Comparison of ENCODE assay signal across 26 mouse cellular contexts in genomic region chr5:44234606-44235005, GRCm38 (mm10). TPM values are rescaled to one million over a fixed set of nuclear protein-coding genes. Genes with fewer than 3 reads are reported as not detected.
DNase-seq lines count a peak whose midpoint lies in the region; ATAC-seq and TF ChIP-seq lines count a peak whose summit lies in the region.
"Had no signal": no experiment of that assay in that cellular context is flagged by ENCODE, and none has a peak within 500 bp of the region (broad histone marks: within the 10 kb centered on the region; RNA-seq: fewer than 3 reads in every experiment).

No protein-coding gene starts in this region.

- no peak overlapping the region for H3K4me3 ChIP-seq in liver, adult 2 months (ENCODE audit: insufficient read depth, low read depth, low read length)
- H3K4me3 ChIP-seq in liver, embryonic 12.5 days: no peak overlapping the region
- H3K4me3 ChIP-seq in brown adipose tissue, adult 24 weeks (ENCODE audit: insufficient read depth, low read depth, low read length): peak overlapping the region; percentile 14; the same call in 1 of the 2 replicates
- H3K4me3 ChIP-seq: embryonic facial prominence, embryonic 12.5 days; embryonic facial prominence, embryonic 15.5 days; gastrocnemius, adult 2 months; hindbrain, embryonic 10.5 days; hindbrain, embryonic 13.5 days; intestine, embryonic 15.5 days had no signal

- no peak overlapping the region for H3K4me2 ChIP-seq in liver, embryonic 12.5 days
- H3K4me2 ChIP-seq: embryonic facial prominence, embryonic 12.5 days; embryonic facial prominence, embryonic 15.5 days; heart, embryonic 11.5 days; hindbrain, embryonic 13.5 days; intestine, embryonic 15.5 days had no signal

- TF ChIP-seq POLR2A in liver, adult 2 months (IDR thresholded peaks at IDR 0.05; ENCODE audit: extremely low read depth, insufficient read depth, low read length): no peak

- peaks cover 9% of the 10 kb centered on the region; the same call in 1 of the 2 replicates for H3K4me1 ChIP-seq in liver, adult 2 months (ENCODE audit: control insufficient read depth, insufficient read depth, low read length)
- peaks cover 19% of the 10 kb centered on the region for H3K4me1 ChIP-seq in liver, embryonic 12.5 days
- peaks cover 6% of the 10 kb centered on the region for H3K4me1 ChIP-seq in brown adipose tissue, adult 24 weeks (ENCODE audit: control insufficient read depth, insufficient read depth, insufficient read length, low read length)
- H3K4me1 ChIP-seq: embryonic facial prominence, embryonic 12.5 days; embryonic facial prominence, embryonic 15.5 days; hindbrain, embryonic 10.5 days; hindbrain, embryonic 13.5 days had no signal

- H3K9ac ChIP-seq in liver, adult 2 months (ENCODE audit: low read depth, low read length): no peak overlapping the region
- H3K9ac ChIP-seq in liver, embryonic 12.5 days: no peak overlapping the region
- H3K9ac ChIP-seq: embryonic facial prominence, embryonic 12.5 days; embryonic facial prominence, embryonic 15.5 days; forebrain, postnatal 0 days; hindbrain, embryonic 13.5 days; intestine, embryonic 15.5 days had no signal

- no peak for ATAC-seq in liver, embryonic 12.5 days
- ATAC-seq: activated CD4-positive, CD25-positive, alpha-beta regulatory T cell, adult 4 months; hindbrain, embryonic 16.5 days; intestine, embryonic 15.5 days had no signal

- no peaks in the 10 kb centered on the region for H3K36me3 ChIP-seq in liver, adult 2 months (ENCODE audit: control insufficient read depth, insufficient read depth, low read length)
- H3K36me3 ChIP-seq in liver, embryonic 12.5 days: peaks cover 8% of the 10 kb centered on the region; the same call in 1 of the 2 replicates
- H3K36me3 ChIP-seq: embryonic facial prominence, embryonic 12.5 days; embryonic facial prominence, embryonic 15.5 days; hindbrain, embryonic 13.5 days; intestine, embryonic 15.5 days had no signal

- peak; percentile 28 for DNase-seq in adrenal gland, adult 2 months
- DNase-seq in adrenal gland, postnatal 4 days (ENCODE audit: low spot score in 2 of 2): no peak
- peak; percentile 26 to 36 for DNase-seq in adrenal gland, postnatal 36 days
- DNase-seq in adrenal gland, postnatal 25 days: no peak
- peak; percentile 82 for DNase-seq in liver, adult 2 months (ENCODE audit: extremely low read depth, low read depth, low spot score)
- no peak for DNase-seq in gastrocnemius, postnatal 25 days
- DNase-seq: cerebellum, adult 11 months; cerebellum, adult 2 months; cerebellum, adult 9-11 months; cerebellum, postnatal 25 days; gastrocnemius, adult 2 months; gastrocnemius, postnatal 36 days; heart, postnatal 36 days; kidney, adult 11 months; kidney, adult 8-10 months had no signal

- WGBS in liver, adult 2 months: 37% methylated on average over 7 of the region's 7 CpGs
- WGBS in liver, embryonic 12.5 days (ENCODE audit: insufficient replicate concordance): 87% methylated on average over 7 of the region's 7 CpGs

- H3K9me3 ChIP-seq in liver, embryonic 12.5 days (replicated peaks): no peaks in the 10 kb centered on the region
- H3K9me3 ChIP-seq: embryonic facial prominence, embryonic 12.5 days; embryonic facial prominence, embryonic 15.5 days; hindbrain, embryonic 10.5 days; hindbrain, embryonic 13.5 days; intestine, embryonic 15.5 days had no signal

- no peak for TF ChIP-seq CTCF in liver, adult 2 months (IDR thresholded peaks at IDR 0.05; ENCODE audit: low read depth, low read length)

- peak overlapping the region; percentile 54; the same call in 1 of the 2 replicates for H3K27ac ChIP-seq in liver, adult 2 months (replicated peaks; ENCODE audit: insufficient read depth, low read depth, low read length)
- H3K27ac ChIP-seq in liver, embryonic 12.5 days: no peak overlapping the region
- H3K27ac ChIP-seq in brown adipose tissue, adult 24 weeks (replicated peaks; ENCODE audit: low read depth, low read length): no peak overlapping the region
- H3K27ac ChIP-seq: embryonic facial prominence, embryonic 12.5 days; embryonic facial prominence, embryonic 15.5 days; gastrocnemius, adult 2 months; hindbrain, embryonic 10.5 days; hindbrain, embryonic 13.5 days; intestine, embryonic 15.5 days had no signal

- H3K27me3 ChIP-seq in liver, adult 2 months (ENCODE audit: control insufficient read depth, insufficient read depth, low read length): no peaks in the 10 kb centered on the region
- no peaks in the 10 kb centered on the region for H3K27me3 ChIP-seq in liver, embryonic 12.5 days (replicated peaks)
- H3K27me3 ChIP-seq: embryonic facial prominence, embryonic 12.5 days; embryonic facial prominence, embryonic 15.5 days; hindbrain, embryonic 13.5 days; intestine, embryonic 15.5 days had no signal

- 0 out of 2 replicates have a peak, but pooled peaks cover 3% of the 10 kb centered on the region for H3K79me2 ChIP-seq in liver, adult 2 months (ENCODE audit: control insufficient read depth, insufficient read depth, low read length)

RNA-seq across cellular contexts. Expression of gene Tapt1, which starts 8.2 kb away (rescaled TPM):
- 10 to 100 TPM; 46.3 to 64.1 TPM for total RNA-seq in adrenal gland, adult 2 months (2021)
- 16.9 and 22.6 TPM in 2 replicates for polyA plus RNA-seq in adrenal gland, adult 2 months (2012; rRNA removed)
- total RNA-seq in adrenal gland, postnatal 4 days (2021): 10 to 100 TPM; 45.8 to 48.3 TPM
- total RNA-seq in adrenal gland, postnatal 36 days (2021): 10 to 100 TPM; 44.1 to 60.7 TPM
- 43.9 and 56.9 TPM in 2 replicates for total RNA-seq in adrenal gland, postnatal 25 days (2021)
- total RNA-seq in liver, adult 2 months (2014; rRNA removed): 63.5 and 68.6 TPM in 2 replicates
- polyA plus RNA-seq in liver, adult 2 months (2012; rRNA removed): 34.8 and 35.8 TPM in 2 replicates
- polyA plus RNA-seq in liver, embryonic 12.5 days (2016; fragmentation: Nextera tagmentation; extraction: Ambion mirVana): 46.0 and 48.3 TPM in 2 replicates
- polyA plus RNA-seq in brown adipose tissue, adult 24 weeks (2012; ENCODE audit: insufficient read depth, insufficient read length, missing spikeins): 14.7 and 25.2 TPM in 2 replicates
- 10 to 100 TPM; 29.9 to 33.9 TPM for total RNA-seq in gastrocnemius, postnatal 25 days (2021)

Comparison
In these comparisons a context has a peak if more than half of its experiments do, and no peak if none do; other contexts are left out.
1. DNase-seq: peak in adrenal gland, adult 2 months (single experiment), adrenal gland, postnatal 36 days (2 of 2) and liver, adult 2 months (single experiment); none in adrenal gland, postnatal 4 days (0 of 2), adrenal gland, postnatal 25 days (single experiment) and gastrocnemius, postnatal 25 days (single experiment).